Mouse (Mus musculus) CD8-positive naive resting alpha-beta T cell, adult 2 months (primary cell): ENCODE measurements at regions not wholly inside any gene's neighbourhood (a gene's known extent, or its start where the extent isn't known, plus 50 kb on each side); places are given as distances from the start of the nearest gene placed in this dataset.

Experiments
- DNase-seq, 2 experiments: peaks; one replicate each; pipeline ENCODE4 v3.0.0; 2022; ENCODE audit warnings: low read depth in 2 of 2, low spot score in 2 of 2

DNA sequence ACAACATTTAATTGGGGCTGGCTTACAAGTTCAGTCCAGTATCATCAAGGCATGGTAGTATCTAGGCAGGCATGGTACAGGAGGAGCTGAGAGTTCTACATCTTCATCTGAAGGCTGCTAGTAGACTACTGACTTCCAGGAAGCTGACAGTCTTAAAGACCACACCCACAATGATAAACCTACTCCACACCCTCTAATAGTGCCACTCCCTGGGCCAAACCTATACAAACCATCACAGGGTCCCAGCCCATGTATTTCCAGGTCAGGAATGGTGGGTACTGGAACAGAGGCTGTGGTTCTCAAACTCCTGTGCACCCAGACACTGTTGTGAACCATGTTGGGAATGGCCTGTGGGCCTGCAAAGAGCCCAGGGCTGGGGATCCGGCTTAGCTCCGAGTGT is 55.2 kb upstream of the Eif4g2 start:
- no peak for DNase-seq

DNA sequence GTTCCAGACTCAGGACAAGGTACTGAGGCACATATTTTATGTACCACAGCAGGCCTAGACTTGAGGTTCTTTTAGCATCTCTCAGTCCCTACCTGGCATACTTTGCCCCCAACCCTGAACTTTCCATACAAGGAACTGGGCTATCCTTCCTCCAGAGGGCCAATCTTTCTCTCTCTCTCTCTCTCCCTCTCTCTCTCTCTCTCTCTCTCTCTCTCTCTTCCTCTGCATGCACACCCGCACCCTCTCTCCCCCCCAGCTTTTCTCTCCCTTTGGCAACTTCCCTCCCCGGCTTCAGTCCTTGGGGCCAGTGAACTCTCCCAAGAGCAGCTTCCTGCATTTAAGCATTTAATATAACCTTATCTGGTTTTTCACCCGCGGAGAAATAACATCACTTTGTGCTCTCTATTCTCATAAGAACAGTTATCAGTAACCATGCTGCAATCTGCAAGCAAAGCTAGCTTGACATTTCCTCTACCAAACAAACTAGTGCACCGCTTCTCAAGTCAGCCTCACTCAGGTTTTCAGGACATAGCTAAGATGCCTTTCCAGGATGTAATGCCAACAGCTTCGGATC is 53.3 kb upstream of the Eif4g2 start:
- no peak for DNase-seq

DNA sequence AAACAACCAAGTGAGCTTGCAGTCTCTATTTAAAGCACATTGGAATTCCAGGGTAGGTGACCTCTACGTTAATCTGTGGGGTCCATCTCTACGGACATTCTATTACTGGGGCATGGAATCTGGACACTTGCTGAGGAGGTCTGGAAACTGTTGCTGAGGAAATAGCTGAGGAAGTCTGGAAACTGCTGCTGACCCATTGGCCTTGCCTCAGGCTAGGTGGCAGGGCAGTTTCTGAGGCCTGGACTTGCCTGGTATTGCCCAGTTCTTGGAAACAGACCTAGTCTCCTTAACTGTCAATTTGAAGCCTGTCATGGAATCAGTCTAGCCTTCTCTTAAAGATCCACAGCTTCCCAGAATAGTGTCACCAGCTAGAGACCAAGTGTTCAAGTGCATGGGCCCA is 51.7 kb upstream of the Eif4g2 start:
- no peak for DNase-seq
